In genomic region chr9:30833836-30834564, GRCm38 (mm10) we compare ENCODE assay signal across 14 mouse cellular contexts.
DNase-seq lines count a peak whose midpoint lies in the region; ATAC-seq and TF ChIP-seq lines count a peak whose summit lies in the region.
"Had no signal": no experiment of that assay in that cellular context is flagged by ENCODE, and none has a peak within 500 bp of the region (broad histone marks: within the 10 kb centered on the region; RNA-seq: fewer than 3 reads in every experiment).

No protein-coding gene starts in this region.

- H3K36me3 ChIP-seq in forebrain, embryonic 10.5 days (replicated peaks), result no peaks in the 10 kb centered on the region
- H3K36me3 ChIP-seq in forebrain, postnatal 0 days (ENCODE audit: insufficient read depth), result no peaks in the 10 kb centered on the region
- no peaks in the 10 kb centered on the region for H3K36me3 ChIP-seq in neural tube, embryonic 11.5 days (ENCODE audit: control insufficient read depth, insufficient read depth, low read length)
- H3K36me3 ChIP-seq in neural tube, embryonic 15.5 days, result no peaks in the 10 kb centered on the region
- H3K36me3 ChIP-seq in limb, embryonic 12.5 days, result no peaks in the 10 kb centered on the region
- H3K36me3 ChIP-seq in stomach, embryonic 14.5 days (ENCODE audit: control insufficient read depth, insufficient read depth, low read length), result no peaks in the 10 kb centered on the region
- H3K36me3 ChIP-seq: G1E; midbrain, embryonic 10.5 days had no signal

- H3K27ac ChIP-seq in forebrain, embryonic 10.5 days, result peak overlapping the region; percentile 70
- H3K27ac ChIP-seq in forebrain, postnatal 0 days (ENCODE audit: low read depth, low read length), result no peak overlapping the region
- H3K27ac ChIP-seq in neural tube, embryonic 11.5 days (ENCODE audit: low read depth, low read length), result 0 out of 2 replicates have a peak overlapping the region, but pooled peaks have one; percentile 40
- H3K27ac ChIP-seq in neural tube, embryonic 15.5 days (replicated peaks), result no peak overlapping the region
- H3K27ac ChIP-seq in limb, embryonic 12.5 days, result peak overlapping the region; percentile 92
- H3K27ac ChIP-seq in stomach, embryonic 14.5 days (ENCODE audit: low read length), result peak overlapping the region; percentile 3; the same call in 1 of the 2 replicates
- H3K27ac ChIP-seq: layer of hippocampus, adult 2 months; midbrain, embryonic 10.5 days had no signal

- no peak for TF ChIP-seq CTCF in forebrain, postnatal 0 days (IDR thresholded peaks at IDR 0.05; ENCODE audit: low read depth)

- peaks cover 17% of the 10 kb centered on the region for H3K4me1 ChIP-seq in forebrain, embryonic 10.5 days
- H3K4me1 ChIP-seq in forebrain, postnatal 0 days (ENCODE audit: insufficient read depth), result no peaks in the 10 kb centered on the region
- 0 out of 2 replicates have a peak, but pooled peaks cover 4% of the 10 kb centered on the region for H3K4me1 ChIP-seq in neural tube, embryonic 11.5 days (ENCODE audit: control insufficient read depth, insufficient read depth, low read length)
- no peaks in the 10 kb centered on the region for H3K4me1 ChIP-seq in neural tube, embryonic 15.5 days
- H3K4me1 ChIP-seq in limb, embryonic 12.5 days (replicated peaks), result peaks cover 19% of the 10 kb centered on the region
- H3K4me1 ChIP-seq in stomach, embryonic 14.5 days (ENCODE audit: control insufficient read depth, insufficient read depth, low read length), result peaks cover 6% of the 10 kb centered on the region; the same call in 1 of the 2 replicates
- H3K4me1 ChIP-seq: midbrain, embryonic 10.5 days had no signal

- no peak overlapping the region for H3K9ac ChIP-seq in forebrain, postnatal 0 days
- no peak overlapping the region for H3K9ac ChIP-seq in neural tube, embryonic 11.5 days (ENCODE audit: low read length)
- no peak overlapping the region for H3K9ac ChIP-seq in neural tube, embryonic 15.5 days (replicated peaks)
- no peak overlapping the region for H3K9ac ChIP-seq in limb, embryonic 12.5 days (replicated peaks)
- no peak overlapping the region for H3K9ac ChIP-seq in stomach, embryonic 14.5 days (replicated peaks; ENCODE audit: low read depth, low read length)

- no peaks in the 10 kb centered on the region for H3K27me3 ChIP-seq in forebrain, embryonic 10.5 days (ENCODE audit: poor library complexity, severe bottlenecking)
- H3K27me3 ChIP-seq in forebrain, postnatal 0 days (ENCODE audit: insufficient read depth, low read length), result no peaks in the 10 kb centered on the region
- H3K27me3 ChIP-seq in neural tube, embryonic 11.5 days (ENCODE audit: control insufficient read depth, insufficient read depth, low read length), result no peaks in the 10 kb centered on the region
- no peaks in the 10 kb centered on the region for H3K27me3 ChIP-seq in neural tube, embryonic 15.5 days (replicated peaks)
- no peaks in the 10 kb centered on the region for H3K27me3 ChIP-seq in limb, embryonic 12.5 days
- H3K27me3 ChIP-seq in stomach, embryonic 14.5 days (ENCODE audit: control insufficient read depth, insufficient read depth, low read length), result no peaks in the 10 kb centered on the region

- WGBS in forebrain, embryonic 10.5 days, result 77% methylated on average over 15 of the region's 15 CpGs
- WGBS in forebrain, postnatal 0 days, result 94% methylated on average over 15 of the region's 15 CpGs
- WGBS in neural tube, embryonic 11.5 days, result 74% methylated on average over 15 of the region's 15 CpGs
- WGBS in neural tube, embryonic 15.5 days, result 77% methylated on average over 15 of the region's 15 CpGs
- WGBS in limb, embryonic 12.5 days, result 42% methylated on average over 15 of the region's 15 CpGs
- 72% methylated on average over 15 of the region's 15 CpGs for WGBS in stomach, embryonic 14.5 days

- H3K9me3 ChIP-seq in forebrain, embryonic 10.5 days, result no peaks in the 10 kb centered on the region
- no peaks in the 10 kb centered on the region for H3K9me3 ChIP-seq in forebrain, postnatal 0 days (ENCODE audit: low read length)
- no peaks in the 10 kb centered on the region for H3K9me3 ChIP-seq in neural tube, embryonic 11.5 days (ENCODE audit: control insufficient read depth, low read length)
- H3K9me3 ChIP-seq in neural tube, embryonic 15.5 days (replicated peaks), result no peaks in the 10 kb centered on the region
- no peaks in the 10 kb centered on the region for H3K9me3 ChIP-seq in limb, embryonic 12.5 days
- H3K9me3 ChIP-seq in stomach, embryonic 14.5 days (ENCODE audit: control insufficient read depth, low read depth, low read length), result no peaks in the 10 kb centered on the region
- H3K9me3 ChIP-seq: G1E; midbrain, embryonic 10.5 days had no signal

- no peak overlapping the region for H3K4me2 ChIP-seq in forebrain, postnatal 0 days (ENCODE audit: low read depth)
- H3K4me2 ChIP-seq in neural tube, embryonic 11.5 days (ENCODE audit: low read depth), result no peak overlapping the region
- H3K4me2 ChIP-seq in neural tube, embryonic 15.5 days, result no peak overlapping the region
- peak overlapping the region; percentile 0; the same call in 1 of the 2 replicates for H3K4me2 ChIP-seq in limb, embryonic 12.5 days
- no peak overlapping the region for H3K4me2 ChIP-seq in stomach, embryonic 14.5 days (replicated peaks; ENCODE audit: low read depth, low read length)

- no peak overlapping the region for H3K4me3 ChIP-seq in forebrain, embryonic 10.5 days
- no peak overlapping the region for H3K4me3 ChIP-seq in forebrain, postnatal 0 days (ENCODE audit: low read depth, low read length)
- H3K4me3 ChIP-seq in neural tube, embryonic 11.5 days (ENCODE audit: low read depth, low read length), result no peak overlapping the region
- H3K4me3 ChIP-seq in neural tube, embryonic 15.5 days (replicated peaks), result no peak overlapping the region
- H3K4me3 ChIP-seq in limb, embryonic 12.5 days (replicated peaks), result no peak overlapping the region
- no peak overlapping the region for H3K4me3 ChIP-seq in stomach, embryonic 14.5 days (ENCODE audit: low read depth, low read length)
- H3K4me3 ChIP-seq: layer of hippocampus, adult 2 months; midbrain, embryonic 10.5 days had no signal

- no peak for DNase-seq in forebrain, embryonic 10.5 days (ENCODE audit: extremely low spot score, low spot score)
- no peak for DNase-seq in forebrain, postnatal 0 days
- no peak for DNase-seq in neural tube, embryonic 11.5 days (ENCODE audit: low spot score)
- no peak for DNase-seq in cerebellum, postnatal 4 days (ENCODE audit: low spot score in 2 of 2)
- no peak for DNase-seq in adrenal gland, postnatal 10 days
- DNase-seq: heart, adult 18-20 months; right cerebral cortex, postnatal 4 days; thymus, adult 18-20 months had no signal

- no peak for ATAC-seq in forebrain, postnatal 0 days
- ATAC-seq in neural tube, embryonic 11.5 days (ENCODE audit: insufficient read depth, low FRiP score, low TSS enrichment), result no peak
- ATAC-seq in neural tube, embryonic 15.5 days (ENCODE audit: low FRiP score), result no peak
- peak; percentile 50; the same call in 1 of the 2 replicates for ATAC-seq in limb, embryonic 12.5 days (ENCODE audit: insufficient number of reproducible peaks, insufficient read depth, low FRiP score, low TSS enrichment, low read depth)
- ATAC-seq in stomach, embryonic 14.5 days (ENCODE audit: insufficient number of reproducible peaks, insufficient read depth, low FRiP score, low read depth), result no peak

Comparison
In these comparisons a context has a peak if more than half of its experiments do, and no peak if none do; other contexts are left out.
1. H3K27ac ChIP-seq: peak in forebrain, embryonic 10.5 days (single experiment), neural tube, embryonic 11.5 days (single experiment), limb, embryonic 12.5 days (single experiment) and stomach, embryonic 14.5 days (single experiment); none in forebrain, postnatal 0 days (single experiment) and neural tube, embryonic 15.5 days (single experiment).